Mouse (Mus musculus) lung, adult 2 months (tissue): ENCODE data around the gene Kcne3.

Experiments
- CTCF ChIP-seq: fragments of 200-500 bp; IDR thresholded peaks from 2 replicates; pipeline ENCODE4 v1.5.1; 2011; ENCODE audit warnings: mild to moderate bottlenecking, low read length, control low read depth; ENCODE audit not compliant: insufficient read depth
- POLR2A ChIP-seq: fragments of 200-500 bp; IDR thresholded peaks from 2 replicates; pipeline ENCODE4 v1.6.1; 2011; ENCODE audit warnings: low read depth, mild to moderate bottlenecking, control low read depth, low read length, borderline replicate concordance; ENCODE audit errors: extremely low read depth

DNA sequence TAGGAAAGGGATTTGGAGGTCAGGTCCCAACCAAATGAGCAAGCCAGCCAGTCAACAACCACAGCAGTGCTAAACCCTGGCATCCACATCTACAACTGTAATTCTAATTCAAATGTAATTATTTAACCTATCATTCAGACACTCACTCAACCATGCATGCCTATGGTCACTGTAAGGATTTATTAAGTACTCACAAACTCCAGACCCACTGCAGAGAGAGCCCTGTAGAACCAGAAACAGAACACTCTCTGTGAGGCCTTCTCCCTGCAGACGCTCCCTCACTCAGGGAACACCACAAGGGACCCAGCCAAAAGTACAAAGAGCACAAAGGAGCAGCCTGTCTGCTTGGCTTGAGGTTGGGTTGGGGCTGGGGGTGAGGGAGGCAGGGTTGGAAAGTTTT lies 43.9 kb upstream of the Kcne3 start:
- TF ChIP-seq CTCF (no peak), POLR2A (no peak)
